Mouse (Mus musculus) myocyte (in vitro differentiated cells): ENCODE data around the gene Zpr1. TPM values are rescaled to one million over a fixed set of nuclear protein-coding genes. Genes with fewer than 3 reads are reported as not detected.

Source experiments
- H3K27me3 ChIP-seq: one replicate; pipeline ENCODE4 v1.6.1; 2011; ENCODE audit not compliant: control insufficient read depth, insufficient read depth, insufficient read length
- H3K36me3 ChIP-seq: one replicate; pipeline ENCODE4 v1.6.1; 2011; ENCODE audit not compliant: control insufficient read depth, insufficient read depth
- H3K4me2 ChIP-seq: one replicate; pipeline ENCODE4 v1.6.1; 2011; ENCODE audit warnings: low read depth, control low read depth
- H3K4me3 ChIP-seq: one replicate; pipeline ENCODE4 v1.5.1; 2011; ENCODE audit warnings: mild to moderate bottlenecking, control low read depth, moderate library complexity
- H3K79me2 ChIP-seq: one replicate; pipeline ENCODE4 v1.6.1; 2011; ENCODE audit not compliant: control insufficient read depth, insufficient read depth
- H3ac ChIP-seq: one replicate; pipeline ENCODE4 v1.6.1; 2011; ENCODE audit not compliant: control insufficient read depth, insufficient read length
- CEBPB ChIP-seq: IDR thresholded peaks from 2 replicates; pipeline ENCODE4 v1.6.1; 2011; ENCODE audit warnings: mild to moderate bottlenecking, moderate library complexity; ENCODE audit not compliant: poor library complexity, insufficient read depth, severe bottlenecking
- E2F4 ChIP-seq: IDR thresholded peaks from one replicate; pipeline ENCODE4 v1.6.1; 2011; ENCODE audit warnings: mild to moderate bottlenecking, control low read depth, moderate library complexity; ENCODE audit not compliant: insufficient read depth
- MAX ChIP-seq: IDR thresholded peaks from one replicate; pipeline ENCODE4 v1.6.1; 2011; ENCODE audit warnings: low read depth, mild to moderate bottlenecking, control low read depth
- MYOD1 ChIP-seq, 3 experiments: IDR thresholded peaks; one replicate each; pipeline ENCODE4 v1.6.1; 2011; ENCODE audit warnings: control low read depth in 2 of 3, low read depth in 2 of 3, mild to moderate bottlenecking in 2 of 3, moderate library complexity in 1 of 3; ENCODE audit not compliant: insufficient read length in 2 of 3, control insufficient read depth in 1 of 3
- MYOG ChIP-seq, 3 experiments: IDR thresholded peaks; one replicate each; pipeline ENCODE4 v1.6.1; 2011; ENCODE audit warnings: control low read depth in 2 of 3, low read depth in 2 of 3, mild to moderate bottlenecking in 2 of 3; ENCODE audit not compliant: insufficient read length in 2 of 3, control insufficient read depth in 1 of 3, insufficient read depth in 1 of 3
- POLR2A ChIP-seq: IDR thresholded peaks from one replicate; pipeline ENCODE4 v1.6.1; 2011; ENCODE audit warnings: low read depth, mild to moderate bottlenecking, control low read depth, moderate library complexity; ENCODE audit not compliant: insufficient read length
- POLR2AphosphoS2 ChIP-seq: IDR thresholded peaks from one replicate; pipeline ENCODE4 v1.6.1; 2011; ENCODE audit warnings: low read depth, control low read depth; ENCODE audit not compliant: insufficient read length
- REST ChIP-seq: IDR thresholded peaks from one replicate; pipeline ENCODE4 v1.6.1; 2011; ENCODE audit warnings: mild to moderate bottlenecking, control low read depth, moderate library complexity; ENCODE audit not compliant: insufficient read depth, insufficient read length
- SRF ChIP-seq: IDR thresholded peaks from one replicate; pipeline ENCODE4 v1.6.1; 2011; ENCODE audit warnings: low read depth; ENCODE audit not compliant: control insufficient read depth, insufficient read length
- TCF12 ChIP-seq: IDR thresholded peaks from one replicate; pipeline ENCODE4 v1.6.1; 2011; ENCODE audit warnings: mild to moderate bottlenecking, control low read depth; ENCODE audit not compliant: poor library complexity, insufficient read depth, severe bottlenecking
- TCF3 ChIP-seq: IDR thresholded peaks from one replicate; pipeline ENCODE4 v1.6.1; 2011; ENCODE audit warnings: low read depth, control low read depth; ENCODE audit not compliant: insufficient read length
- USF1 ChIP-seq: IDR thresholded peaks from one replicate; pipeline ENCODE4 v1.6.1; 2011; ENCODE audit warnings: low read depth, mild to moderate bottlenecking, control low read depth, moderate library complexity
- polyA plus RNA-seq: library from polyadenylated mRNA; unstranded; fragments of >200 nt; fragmentation: generic; extraction: Trizol; gene quantifications from one replicate; pipeline ENCODE4 v1.2.1, GENCODE M21; 2012; ENCODE audit warnings: missing spikeins

The Zpr1 gene
- polyA plus RNA-seq, 1 experiment, result 33.1 TPM

- Histone ChIP-seq H3K4me2 (peak overlapping the region; percentile 41), H3K36me3 (no peaks in the 10 kb centered on the region), H3ac (no peak overlapping the region), H3K79me2 (no peaks in the 10 kb centered on the region), H3K4me3 (no peak overlapping the region), H3K27me3 (peaks cover 9% of the 10 kb centered on the region)
- TF ChIP-seq REST, result no peak
- TF ChIP-seq MYOG (IDR thresholded peaks at IDR 0.05; ENCODE audit: control insufficient read depth in 1 of 3, insufficient read depth in 1 of 3, insufficient read length in 2 of 3, low read depth in 2 of 3), result no peak
- TF ChIP-seq MYOD1 (IDR thresholded peaks at IDR 0.05; ENCODE audit: control insufficient read depth in 1 of 3, insufficient read length in 2 of 3, low read depth in 2 of 3), result no peak
- TF ChIP-seq POLR2A, result no peak
- no peak for TF ChIP-seq TCF12
- no peak for TF ChIP-seq USF1
- no peak for TF ChIP-seq SRF
- no peak for TF ChIP-seq CEBPB
- TF ChIP-seq TCF3, result no peak
- TF ChIP-seq E2F4, result no peak
- no peak for TF ChIP-seq POLR2AphosphoS2
- no peak for TF ChIP-seq MAX
Measured at GRCm38 (mm10) chr9:46257546-46257945, 15.3 kb upstream of the Zpr1 start.

GRCm38 (mm10) chr9:46259111-46259510 lies 13.8 kb upstream of the Zpr1 start:
- no peak overlapping the region for H3ac ChIP-seq
- H3K79me2 ChIP-seq, result no peaks in the 10 kb centered on the region
- no peak overlapping the region for H3K4me3 ChIP-seq
- H3K36me3 ChIP-seq, result no peaks in the 10 kb centered on the region
- peaks cover 6% of the 10 kb centered on the region for H3K27me3 ChIP-seq
- TF ChIP-seq TCF3, result no peak
- TF ChIP-seq REST, result no peak
- TF ChIP-seq CEBPB, result no peak
- no peak for TF ChIP-seq MYOD1 (IDR thresholded peaks at IDR 0.05; ENCODE audit: control insufficient read depth in 1 of 3, insufficient read length in 2 of 3, low read depth in 2 of 3)
- no peak for TF ChIP-seq E2F4
- TF ChIP-seq MYOG (IDR thresholded peaks at IDR 0.05; ENCODE audit: control insufficient read depth in 1 of 3, insufficient read depth in 1 of 3, insufficient read length in 2 of 3, low read depth in 2 of 3), result no peak
- TF ChIP-seq POLR2AphosphoS2, result no peak
- TF ChIP-seq MAX, result no peak
- no peak for TF ChIP-seq POLR2A
- no peak for TF ChIP-seq TCF12
- TF ChIP-seq SRF, result no peak
- no peak for TF ChIP-seq USF1
- H3K4me2 ChIP-seq, result no peak overlapping the region

- Histone ChIP-seq H3ac (no peak overlapping the region), H3K27me3 (peaks cover 12% of the 10 kb centered on the region), H3K4me2 (no peak overlapping the region), H3K36me3 (no peaks in the 10 kb centered on the region), H3K79me2 (no peaks in the 10 kb centered on the region), H3K4me3 (no peak overlapping the region)
- no peak for TF ChIP-seq REST
- no peak for TF ChIP-seq TCF12
Measured at GRCm38 (mm10) chr9:46261131-46261530, 11.7 kb upstream of the Zpr1 start.

- TF ChIP-seq MAX (no peak), SRF (no peak), USF1 (no peak)
- Histone ChIP-seq H3ac (no peak within 1 kb of the TSS), H3K79me2 (peaks cover 3% of the 10 kb centered on the region), H3K36me3 (no peaks in the 10 kb centered on the region), H3K4me2 (no peak within 1 kb of the TSS), H3K27me3 (peaks cover 41% of the 10 kb centered on the region), H3K4me3 (no peak within 1 kb of the TSS)
Measured at GRCm38 (mm10) chr9:46268343-46268873, 4.5 kb upstream of the Zpr1 start, which contains the start of gene Apoa5. TSS of gene Apoa5 (plus strand) at chr9:46268633.

- no peak overlapping the region for H3K4me3 ChIP-seq
- H3K36me3 ChIP-seq, result no peaks in the 10 kb centered on the region
- peaks cover 41% of the 10 kb centered on the region for H3K27me3 ChIP-seq
- no peak overlapping the region for H3K4me2 ChIP-seq
- peaks cover 9% of the 10 kb centered on the region for H3K79me2 ChIP-seq
- no peak for TF ChIP-seq REST
- no peak for TF ChIP-seq TCF3
- TF ChIP-seq POLR2AphosphoS2, result no peak
- TF ChIP-seq MYOD1 (IDR thresholded peaks at IDR 0.05; ENCODE audit: control insufficient read depth in 1 of 3, insufficient read length in 2 of 3, low read depth in 2 of 3), result no peak
- TF ChIP-seq MAX, result no peak
- TF ChIP-seq CEBPB, result no peak
- no peak for TF ChIP-seq SRF
- TF ChIP-seq POLR2A, result no peak
- TF ChIP-seq MYOG (IDR thresholded peaks at IDR 0.05; ENCODE audit: control insufficient read depth in 1 of 3, insufficient read depth in 1 of 3, insufficient read length in 2 of 3, low read depth in 2 of 3), result no peak
- no peak for TF ChIP-seq USF1
- no peak for TF ChIP-seq TCF12
- TF ChIP-seq E2F4, result no peak
- H3ac ChIP-seq, result no peak overlapping the region
Measured at GRCm38 (mm10) chr9:46269125-46269524, 3.7 kb upstream of the Zpr1 start.
